8 mouse cellular contexts compared by ENCODE assay signal in genomic region chr19:7196741-7197270, GRCm38 (mm10). TPM values are rescaled to one million over a fixed set of nuclear protein-coding genes. Genes with fewer than 3 reads are reported as not detected.
DNase-seq lines count a peak whose midpoint lies in the region; ATAC-seq and TF ChIP-seq lines count a peak whose summit lies in the region.

No protein-coding gene starts in this region.

- no peak overlapping the region for H3K9ac ChIP-seq in embryonic facial prominence, embryonic 14.5 days (ENCODE audit: low read depth, low read length)
- H3K9ac ChIP-seq in lung, postnatal 0 days (replicated peaks; ENCODE audit: low read depth) = no peak overlapping the region

- H3K4me1 ChIP-seq in embryonic facial prominence, embryonic 14.5 days (ENCODE audit: control insufficient read depth, insufficient read depth, low read length) = peaks cover 7% of the 10 kb centered on the region; the same call in 1 of the 2 replicates
- no peaks in the 10 kb centered on the region for H3K4me1 ChIP-seq in lung, postnatal 0 days (ENCODE audit: insufficient read depth, low read depth, low read length)

- WGBS in embryonic facial prominence, embryonic 14.5 days = 12% methylated on average over 16 of the region's 17 CpGs
- WGBS in lung, postnatal 0 days = 24% methylated on average over 17 of the region's 17 CpGs

- DNase-seq in adrenal gland, adult 2 months = peak; percentile 66
- DNase-seq in embryonic facial prominence, embryonic 14.5 days (ENCODE audit: low spot score) = peak; percentile 40
- peak; percentile 62 to 71 for DNase-seq in kidney, adult 8-10 months
- no peak for DNase-seq in lung, postnatal 0 days (ENCODE audit: low spot score)
- DNase-seq in spleen, postnatal 14 days (ENCODE audit: low spot score in 2 of 2) = no peak
- DNase-seq in right cerebral cortex, postnatal 36 days (ENCODE audit: low spot score in 2 of 2) = no peak
- DNase-seq in thymus, postnatal 36 days = no peak
- no peak for DNase-seq in layer of hippocampus, adult 2 months (ENCODE audit: low spot score in 2 of 2)

- no peak overlapping the region for H3K4me2 ChIP-seq in embryonic facial prominence, embryonic 14.5 days (ENCODE audit: low read depth, low read length)
- no peak overlapping the region for H3K4me2 ChIP-seq in lung, postnatal 0 days (replicated peaks; ENCODE audit: low read depth, low read length)

- H3K9me3 ChIP-seq in embryonic facial prominence, embryonic 14.5 days (ENCODE audit: control insufficient read depth, low read length) = no peaks in the 10 kb centered on the region
- no peaks in the 10 kb centered on the region for H3K9me3 ChIP-seq in lung, postnatal 0 days (ENCODE audit: low read length)

- H3K36me3 ChIP-seq in embryonic facial prominence, embryonic 14.5 days (ENCODE audit: control insufficient read depth, insufficient read depth, low read length) = peaks cover 46% of the 10 kb centered on the region
- peaks cover 25% of the 10 kb centered on the region for H3K36me3 ChIP-seq in lung, postnatal 0 days (ENCODE audit: insufficient read depth, low read length)

- TF ChIP-seq EP300 in lung, postnatal 0 days (IDR thresholded peaks at IDR 0.05) = no peak

- TF ChIP-seq CTCF in lung, postnatal 0 days (IDR thresholded peaks at IDR 0.05) = no peak
- no peak for TF ChIP-seq CTCF in layer of hippocampus, adult 2 months (conservative IDR thresholded peaks at IDR 0.05)

- H3K27me3 ChIP-seq in embryonic facial prominence, embryonic 14.5 days (replicated peaks; ENCODE audit: control insufficient read depth, insufficient read depth, low read length) = no peaks in the 10 kb centered on the region
- no peaks in the 10 kb centered on the region for H3K27me3 ChIP-seq in lung, postnatal 0 days (replicated peaks; ENCODE audit: insufficient read depth, low read length)

- H3K4me3 ChIP-seq in embryonic facial prominence, embryonic 14.5 days (ENCODE audit: low read depth, low read length) = no peak overlapping the region
- H3K4me3 ChIP-seq in lung, postnatal 0 days (ENCODE audit: low read depth, low read length) = no peak overlapping the region
- H3K4me3 ChIP-seq in layer of hippocampus, adult 2 months = no peak overlapping the region

- peak; percentile 19; the same call in 1 of the 2 replicates for ATAC-seq in embryonic facial prominence, embryonic 14.5 days (ENCODE audit: low read depth)
- peak; percentile 51 for ATAC-seq in lung, postnatal 0 days

- H3K27ac ChIP-seq in embryonic facial prominence, embryonic 14.5 days (replicated peaks; ENCODE audit: low read depth, low read length) = no peak overlapping the region
- no peak overlapping the region for H3K27ac ChIP-seq in lung, postnatal 0 days (ENCODE audit: low read length)
- H3K27ac ChIP-seq in layer of hippocampus, adult 2 months = no peak overlapping the region

RNA-seq across cellular contexts. Expression of gene Otub1, which starts 9.3 kb away (rescaled TPM):
- 100 to 1,000 TPM; 130 to 138 TPM for total RNA-seq in adrenal gland, adult 2 months (2021)
- 139 and 141 TPM in 2 replicates for polyA plus RNA-seq in adrenal gland, adult 2 months (2012; rRNA removed)
- polyA plus RNA-seq in embryonic facial prominence, embryonic 14.5 days (2014; fragmentation: Nextera tagmentation; extraction: Ambion mirVana) = 172 and 199 TPM in 2 replicates
- polyA plus RNA-seq in lung, postnatal 0 days (2015; fragmentation: Nextera tagmentation; extraction: Ambion mirVana) = 107 and 119 TPM in 2 replicates
- 100 to 1,000 TPM; 299 TPM for total RNA-seq in layer of hippocampus, adult 2 months (2021)

RNA-seq across cellular contexts. Expression of gene Cox8a, which starts 20.6 kb away (rescaled TPM):
- 1,000 to 10,000 TPM; 1,087 to 1,191 TPM for total RNA-seq in adrenal gland, adult 2 months (2021)
- 2,774 and 3,841 TPM in 2 replicates for polyA plus RNA-seq in adrenal gland, adult 2 months (2012; rRNA removed)
- 995 and 1,073 TPM in 2 replicates for polyA plus RNA-seq in embryonic facial prominence, embryonic 14.5 days (2014; fragmentation: Nextera tagmentation; extraction: Ambion mirVana)
- 889 and 976 TPM in 2 replicates for polyA plus RNA-seq in lung, postnatal 0 days (2015; fragmentation: Nextera tagmentation; extraction: Ambion mirVana)
- 1,000 to 10,000 TPM in 1 of 2 experiments, 100 to 1,000 TPM in 1; 959 to 1,016 TPM for total RNA-seq in layer of hippocampus, adult 2 months (2021)

RNA-seq across cellular contexts. Expression of gene Naa40, which starts 44.2 kb away (rescaled TPM):
- total RNA-seq in adrenal gland, adult 2 months (2021) = 10 to 100 TPM; 18.5 to 19.9 TPM
- polyA plus RNA-seq in adrenal gland, adult 2 months (2012; rRNA removed) = 18.0 and 19.9 TPM in 2 replicates
- polyA plus RNA-seq in embryonic facial prominence, embryonic 14.5 days (2014; fragmentation: Nextera tagmentation; extraction: Ambion mirVana) = 47.8 and 48.4 TPM in 2 replicates
- polyA plus RNA-seq in lung, postnatal 0 days (2015; fragmentation: Nextera tagmentation; extraction: Ambion mirVana) = 16.6 and 17.7 TPM in 2 replicates
- 10 to 100 TPM; 34.2 to 38.1 TPM for total RNA-seq in layer of hippocampus, adult 2 months (2021)

Comparison
In these comparisons a context has a peak if more than half of its experiments do, and no peak if none do; other contexts are left out.
1. DNase-seq: peak in adrenal gland, adult 2 months (single experiment), embryonic facial prominence, embryonic 14.5 days (single experiment) and kidney, adult 8-10 months (2 of 2); none in lung, postnatal 0 days (single experiment), spleen, postnatal 14 days (0 of 2), right cerebral cortex, postnatal 36 days (0 of 2), thymus, postnatal 36 days (0 of 2) and layer of hippocampus, adult 2 months (0 of 2).